Mouse (Mus musculus): Measurements from ENCODE around the gene Fam178b. TPM values are rescaled to one million over a fixed set of nuclear protein-coding genes. Genes with fewer than 3 reads are reported as not detected.

Fam178b gene
- polyA plus RNA-seq, 1 experiment = 13.9 TPM

DNA sequence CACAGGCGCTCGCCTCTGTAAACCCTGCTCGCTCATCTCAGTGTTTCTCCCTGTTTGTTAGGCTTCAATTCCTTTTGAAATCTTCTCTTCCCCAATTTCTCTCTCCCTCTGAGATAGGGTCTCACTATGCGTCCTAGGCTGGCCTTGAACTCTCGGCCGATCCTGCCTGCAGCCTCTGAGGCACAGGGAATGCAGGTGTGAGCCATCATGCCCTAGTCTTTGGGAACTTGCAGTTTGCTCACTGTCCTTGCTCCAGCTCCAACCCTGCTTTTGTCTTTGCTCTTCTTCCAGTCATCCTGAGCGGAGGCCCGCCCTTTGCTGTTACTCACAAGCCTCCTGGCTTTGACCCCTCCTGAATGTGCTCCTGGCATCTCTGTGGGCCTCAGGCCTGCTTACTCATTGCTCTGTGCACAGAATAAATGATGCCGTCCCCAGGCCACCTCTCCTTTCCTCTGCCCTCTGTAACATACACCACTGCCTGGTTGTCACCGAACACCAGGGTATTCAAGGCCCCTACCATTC lies 69.5 kb downstream of the Fam178b start:
- Histone ChIP-seq H3K4me1 (ENCODE audit: control insufficient read depth, insufficient read depth, low read length) (no peaks in the 10 kb centered on the region), H3K4me3 (replicated peaks; ENCODE audit: extremely low read depth, low read depth, low read length) (no peak overlapping the region)
- TF ChIP-seq POLR2A (IDR thresholded peaks at IDR 0.05; ENCODE audit: borderline replicate concordance, extremely low read depth, low read depth, low read length) (no peak), CTCF (IDR thresholded peaks at IDR 0.05; ENCODE audit: insufficient read depth, low read length) (no peak)
- 93% methylated on average over 10 of the region's 10 CpGs for WGBS
- no peak for DNase-seq

DNA sequence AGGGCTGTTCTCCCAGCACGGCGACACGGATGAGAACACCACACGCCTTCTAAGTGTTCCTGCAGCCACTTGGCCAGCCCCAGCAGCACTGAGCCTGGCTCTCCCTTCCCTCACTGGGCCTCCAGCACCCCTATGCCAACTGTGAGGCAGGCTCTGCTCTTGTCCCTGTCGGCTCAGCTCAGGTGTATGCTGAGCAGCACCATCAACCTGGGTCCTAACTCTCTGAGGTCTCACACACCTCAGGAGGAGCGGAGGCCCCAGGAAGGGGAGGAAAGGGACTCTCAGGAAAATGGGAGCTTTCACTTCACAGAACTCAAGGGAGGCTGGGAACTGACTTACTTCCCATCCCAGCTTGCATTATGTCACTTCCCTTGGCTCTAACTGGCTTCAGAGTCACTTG lies 70.6 kb downstream of the Fam178b start:
- no peaks in the 10 kb centered on the region for H3K4me1 ChIP-seq (ENCODE audit: control insufficient read depth, insufficient read depth, low read length)
- WGBS = 78% methylated on average over 6 of the region's 6 CpGs
- no peak for DNase-seq
- TF ChIP-seq POLR2A (IDR thresholded peaks at IDR 0.05; ENCODE audit: borderline replicate concordance, extremely low read depth, low read depth, low read length) = no peak
- no peak for TF ChIP-seq CTCF (IDR thresholded peaks at IDR 0.05; ENCODE audit: insufficient read depth, low read length)
- no peak overlapping the region for H3K4me3 ChIP-seq (replicated peaks; ENCODE audit: extremely low read depth, low read depth, low read length)

DNA sequence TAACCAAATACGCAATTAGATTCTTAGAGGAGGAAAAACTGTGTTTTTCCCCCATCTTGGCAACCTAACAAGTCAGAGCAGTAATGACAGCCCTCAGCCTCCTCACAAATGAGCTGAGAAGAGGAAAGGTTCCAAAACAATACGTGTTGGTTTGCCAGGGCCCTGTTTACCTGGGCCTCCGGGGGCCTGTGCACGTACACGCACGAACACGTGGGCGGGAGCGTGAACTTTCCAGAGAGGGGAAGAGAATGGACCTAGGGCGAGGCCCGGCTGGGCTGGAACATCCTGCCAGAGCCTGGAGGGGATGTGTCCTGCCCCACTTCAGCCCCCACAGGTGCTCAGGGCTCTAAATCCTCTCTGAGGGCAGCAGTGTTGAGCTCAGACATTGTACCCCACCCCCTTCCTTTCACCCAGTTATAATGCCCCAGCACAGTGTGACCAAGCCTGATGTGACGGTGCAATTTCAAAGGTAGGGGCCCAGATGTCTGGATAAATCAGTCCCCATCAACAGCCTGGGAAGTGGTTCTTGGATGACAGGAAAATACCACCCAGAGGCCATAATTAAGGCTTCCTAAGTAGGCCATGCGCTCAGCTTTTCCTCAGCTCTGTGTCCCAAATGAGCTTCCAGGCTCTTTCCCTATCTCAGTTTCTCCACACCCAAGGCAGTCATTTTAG lies 71.4 kb downstream of the Fam178b start:
- 0 out of 2 replicates have a peak, but pooled peaks cover 2% of the 10 kb centered on the region for H3K4me1 ChIP-seq (ENCODE audit: control insufficient read depth, insufficient read depth, low read length)
- no peak overlapping the region for H3K4me3 ChIP-seq (replicated peaks; ENCODE audit: extremely low read depth, low read depth, low read length)
- WGBS = 64% methylated on average over 13 of the region's 13 CpGs
- TF ChIP-seq CTCF (IDR thresholded peaks at IDR 0.05; ENCODE audit: insufficient read depth, low read length) (no peak), POLR2A (IDR thresholded peaks at IDR 0.05; ENCODE audit: borderline replicate concordance, extremely low read depth, low read depth, low read length) (no peak)
- no peak for DNase-seq

DNA sequence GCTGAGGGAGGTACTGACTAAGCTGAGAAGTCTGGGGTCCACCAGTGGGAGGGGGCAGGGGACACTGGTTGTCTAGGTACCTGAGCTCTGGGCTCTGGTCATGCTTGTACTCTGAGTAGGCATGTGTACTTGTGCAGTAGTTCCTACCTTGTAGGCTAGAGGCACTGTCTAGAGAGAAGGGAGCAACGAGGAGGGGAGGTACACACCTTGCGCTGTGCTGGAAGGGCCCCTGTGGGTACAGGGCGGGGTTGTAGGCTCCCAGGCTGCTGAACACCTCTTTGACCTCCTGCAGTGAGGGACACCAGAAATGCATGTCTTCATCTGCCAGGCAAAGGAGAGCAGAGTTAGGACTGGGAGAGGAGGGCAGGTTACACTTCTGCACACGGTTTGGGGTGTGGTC lies 74.8 kb downstream of the Fam178b start:
- 66% methylated on average over 4 of the region's 4 CpGs for WGBS
- DNase-seq = no peak
- Histone ChIP-seq H3K4me3 (replicated peaks; ENCODE audit: extremely low read depth, low read depth, low read length) (no peak overlapping the region), H3K4me1 (ENCODE audit: control insufficient read depth, insufficient read depth, low read length) (peaks cover 7% of the 10 kb centered on the region)
- no peak for TF ChIP-seq POLR2A (IDR thresholded peaks at IDR 0.05; ENCODE audit: borderline replicate concordance, extremely low read depth, low read depth, low read length)
- no peak for TF ChIP-seq CTCF (IDR thresholded peaks at IDR 0.05; ENCODE audit: insufficient read depth, low read length)

DNA sequence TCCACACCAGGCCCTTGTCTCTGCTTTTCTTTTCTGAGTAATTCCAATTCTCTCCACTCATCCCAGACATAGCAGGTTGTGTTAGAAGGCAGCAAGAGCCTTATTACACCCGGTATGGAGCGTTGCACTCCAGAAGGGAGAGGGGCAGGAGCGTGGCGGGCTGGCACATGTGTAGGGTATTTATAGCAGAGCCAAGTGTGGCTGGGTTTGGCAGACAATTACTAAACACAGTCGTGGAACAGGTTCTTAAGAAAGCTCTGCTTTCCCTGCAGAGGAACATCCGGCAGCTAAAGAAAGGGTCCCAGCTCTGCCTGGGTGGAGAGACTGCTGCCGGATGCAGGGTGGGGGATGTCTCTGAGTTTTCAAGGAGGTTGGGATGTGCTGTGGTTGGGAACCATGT lies 76.0 kb downstream of the Fam178b start:
- TF ChIP-seq CTCF (IDR thresholded peaks at IDR 0.05; ENCODE audit: insufficient read depth, low read length) (no peak), POLR2A (IDR thresholded peaks at IDR 0.05; ENCODE audit: borderline replicate concordance, extremely low read depth, low read depth, low read length) (no peak)
- DNase-seq = no peak
- Histone ChIP-seq H3K4me3 (replicated peaks; ENCODE audit: extremely low read depth, low read depth, low read length) (no peak overlapping the region), H3K4me1 (ENCODE audit: control insufficient read depth, insufficient read depth, low read length) (peaks cover 7% of the 10 kb centered on the region)
- WGBS = 33% methylated on average over 7 of the region's 7 CpGs

DNA sequence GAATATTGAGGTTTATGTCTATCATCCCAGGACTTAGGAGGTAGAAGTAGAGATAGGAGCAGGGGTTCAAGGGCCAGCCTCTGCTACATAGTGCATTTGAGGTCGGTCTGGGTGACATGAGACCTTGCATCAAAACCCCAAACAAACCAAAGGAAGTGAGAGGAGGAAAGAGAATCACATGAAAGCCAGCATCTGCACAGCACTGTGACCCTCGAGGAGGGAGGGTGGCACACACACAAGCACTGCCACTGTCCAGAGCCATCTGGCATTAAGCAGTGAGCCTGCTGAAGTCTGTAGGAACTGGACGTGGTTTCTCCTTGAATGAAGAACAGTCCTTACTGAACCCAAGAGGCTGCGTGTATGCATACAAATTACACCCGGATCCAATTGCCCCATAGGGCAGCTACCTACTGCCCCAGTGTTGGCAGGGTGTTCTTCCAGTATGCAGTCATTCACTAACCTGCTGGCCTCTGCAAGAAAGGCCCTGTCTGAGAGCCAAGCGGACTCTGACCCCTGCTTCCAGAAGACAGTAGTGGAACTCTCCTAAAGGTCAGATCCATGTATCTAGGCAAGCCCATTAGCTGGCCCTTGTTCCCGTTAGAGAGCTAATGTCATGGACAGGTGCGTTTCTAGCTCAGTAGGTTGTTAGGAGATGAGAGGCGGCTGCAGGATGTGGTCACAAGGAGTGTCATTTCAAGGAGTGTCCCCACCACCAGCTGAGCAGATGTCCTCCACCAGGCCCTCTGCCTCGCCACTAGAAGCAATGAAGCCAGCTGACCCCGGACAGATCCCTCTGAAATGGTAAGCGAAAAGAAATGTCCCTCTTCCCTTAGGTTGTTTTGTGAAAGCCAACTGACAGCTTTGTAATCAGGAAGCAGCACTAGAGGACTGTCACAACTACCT lies 78.5 kb downstream of the Fam178b start:
- DNase-seq = no peak
- TF ChIP-seq CTCF (IDR thresholded peaks at IDR 0.05; ENCODE audit: insufficient read depth, low read length) (no peak), POLR2A (IDR thresholded peaks at IDR 0.05; ENCODE audit: borderline replicate concordance, extremely low read depth, low read depth, low read length) (no peak)
- H3K4me1 ChIP-seq (ENCODE audit: control insufficient read depth, insufficient read depth, low read length) = peaks cover 7% of the 10 kb centered on the region
- no peak overlapping the region for H3K4me3 ChIP-seq (replicated peaks; ENCODE audit: extremely low read depth, low read depth, low read length)
- WGBS = 76% methylated on average over 12 of the region's 12 CpGs

DNA sequence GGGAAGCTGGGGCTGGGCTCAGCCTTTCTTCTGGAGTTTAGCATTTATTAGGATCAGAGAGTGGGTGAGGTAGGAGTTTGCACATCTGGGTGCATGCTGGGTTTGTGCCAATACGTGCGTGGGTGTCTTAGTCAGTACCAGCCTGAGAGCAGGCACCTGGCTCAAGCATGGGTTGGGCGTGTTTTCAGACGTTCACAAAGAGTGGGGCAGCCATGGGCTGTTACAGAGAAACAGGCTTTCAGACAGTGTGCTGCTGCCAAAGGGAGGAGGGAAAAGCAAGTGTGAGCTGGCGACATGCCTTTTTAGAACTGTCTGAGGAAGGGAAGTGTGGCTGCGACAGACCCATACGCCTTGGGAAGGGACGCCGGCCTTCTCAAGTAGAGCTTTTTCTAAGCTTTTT lies 79.6 kb downstream of the Fam178b start:
- Histone ChIP-seq H3K4me1 (ENCODE audit: control insufficient read depth, insufficient read depth, low read length) (peaks cover 7% of the 10 kb centered on the region), H3K4me3 (replicated peaks; ENCODE audit: extremely low read depth, low read depth, low read length) (no peak overlapping the region)
- WGBS = 27% methylated on average over 9 of the region's 9 CpGs
- DNase-seq = peak; percentile 33
- TF ChIP-seq POLR2A (IDR thresholded peaks at IDR 0.05; ENCODE audit: borderline replicate concordance, extremely low read depth, low read depth, low read length) = no peak

DNA sequence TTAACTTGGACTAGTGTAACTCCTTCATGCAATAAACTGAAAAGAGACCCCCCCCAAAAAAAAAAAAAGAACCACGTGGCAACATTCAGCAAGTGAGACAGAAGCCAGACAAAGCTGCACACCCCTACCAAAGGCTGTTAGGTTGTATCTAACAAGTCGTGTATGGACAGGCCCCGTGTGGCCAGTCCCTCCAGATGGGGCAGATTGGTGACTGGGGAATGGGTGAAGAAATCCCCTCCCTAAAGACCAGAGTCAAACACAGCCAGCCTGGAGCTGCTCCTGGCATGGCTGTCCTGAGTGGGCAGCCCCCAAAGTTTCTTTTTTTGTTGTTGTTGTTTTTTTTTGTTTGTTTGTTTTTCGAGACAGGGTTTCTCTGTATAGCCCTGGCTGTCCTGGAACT lies 80.7 kb downstream of the Fam178b start:
- WGBS = 60% methylated on average over 4 of the region's 4 CpGs
- TF ChIP-seq CTCF (IDR thresholded peaks at IDR 0.05; ENCODE audit: insufficient read depth, low read length) = no peak
- no peak for TF ChIP-seq POLR2A (IDR thresholded peaks at IDR 0.05; ENCODE audit: borderline replicate concordance, extremely low read depth, low read depth, low read length)
- no peak overlapping the region for H3K4me3 ChIP-seq (replicated peaks; ENCODE audit: extremely low read depth, low read depth, low read length)
- peaks cover 6% of the 10 kb centered on the region for H3K4me1 ChIP-seq (ENCODE audit: control insufficient read depth, insufficient read depth, low read length)
- DNase-seq = no peak

DNA sequence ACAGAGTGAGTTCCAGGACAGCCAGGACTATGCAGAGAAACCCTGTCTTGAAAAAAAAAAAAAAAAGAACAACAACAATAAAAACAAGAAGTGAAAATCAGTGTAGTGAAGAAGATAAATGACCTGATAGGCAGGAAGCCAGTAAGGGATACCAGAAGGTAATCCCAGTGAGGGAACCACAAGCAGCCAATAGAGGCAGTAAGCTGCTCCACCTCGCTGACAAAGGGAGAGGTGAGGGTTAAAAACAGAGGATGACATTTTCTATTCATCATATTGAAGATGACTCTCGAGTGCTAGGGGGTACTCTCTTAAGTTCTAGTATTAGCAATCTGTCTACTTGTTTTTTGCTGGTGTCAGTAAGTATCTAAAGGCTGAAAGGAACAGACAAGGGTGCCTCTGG lies 84.6 kb downstream of the Fam178b start:
- TF ChIP-seq CTCF (IDR thresholded peaks at IDR 0.05; ENCODE audit: insufficient read depth, low read length) (no peak), POLR2A (IDR thresholded peaks at IDR 0.05; ENCODE audit: borderline replicate concordance, extremely low read depth, low read depth, low read length) (no peak)
- Histone ChIP-seq H3K4me3 (replicated peaks; ENCODE audit: extremely low read depth, low read depth, low read length) (no peak overlapping the region), H3K4me1 (ENCODE audit: control insufficient read depth, insufficient read depth, low read length) (peaks cover 6% of the 10 kb centered on the region)
- WGBS = 73% methylated on average over 2 of the region's 2 CpGs
- DNase-seq = no peak
